Mouse (Mus musculus): ENCODE measurements around the gene Prkn.

- TF ChIP-seq CTCF (IDR thresholded peaks at IDR 0.05; ENCODE audit: insufficient read depth, low read length) (no peak), POLR2A (IDR thresholded peaks at IDR 0.05; ENCODE audit: borderline replicate concordance, extremely low read depth, low read depth, low read length) (no peak)
Observed at GRCm38 (mm10) chr17:11573666-11574065, 733.5 kb downstream of the Prkn start.

All from lung, adult 2 months (tissue).